Mouse (Mus musculus): ENCODE results near the gene Mical2. TPM values are rescaled to one million over a fixed set of nuclear protein-coding genes. Genes with fewer than 3 reads are reported as not detected.

The Mical2 gene
- polyA plus RNA-seq, 1 experiment: 20.7 TPM

DNA sequence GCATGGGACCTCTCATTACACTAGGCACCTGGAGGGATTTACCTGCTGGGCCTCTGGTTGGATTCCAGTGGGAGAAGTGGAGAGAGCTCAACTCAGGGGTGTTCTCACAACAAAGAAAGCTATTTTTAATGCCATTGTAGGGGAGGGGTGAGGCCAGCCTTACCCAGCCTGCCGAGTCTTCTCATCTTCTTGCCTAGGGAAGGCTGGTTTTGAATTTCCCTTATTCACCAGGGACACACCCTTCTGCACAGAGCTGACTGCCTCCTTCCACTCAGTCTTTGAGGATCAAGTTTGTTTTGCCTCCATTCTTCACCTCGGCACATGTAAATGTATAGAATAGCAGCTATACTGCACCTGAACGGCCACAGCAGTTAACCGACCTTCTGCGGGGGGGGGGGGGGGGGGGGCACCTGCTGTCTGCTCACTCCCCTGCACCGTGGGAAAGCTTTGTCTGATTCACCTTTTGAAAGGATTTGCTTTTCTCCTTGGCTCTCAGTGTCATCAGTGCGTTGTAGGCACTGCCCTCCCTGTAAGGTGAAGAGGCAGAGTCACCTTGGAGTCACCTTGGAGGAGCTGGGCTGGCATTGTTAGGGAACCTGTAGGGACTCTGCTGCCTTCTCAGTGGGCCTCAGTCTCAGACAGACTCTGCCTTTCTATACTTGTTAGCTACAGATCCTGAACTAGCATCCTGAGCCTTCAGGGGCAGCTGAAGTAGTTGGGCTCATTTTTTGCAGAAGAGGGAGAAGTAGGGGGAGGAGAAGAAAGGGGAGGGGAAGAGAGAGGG lies 191.3 kb downstream of the Mical2 start:
- H3K36me3 ChIP-seq (ENCODE audit: control insufficient read depth, insufficient read depth, low read length): no peaks in the 10 kb centered on the region
- WGBS: 32% methylated on average over 7 of the region's 7 CpGs
- H3K27ac ChIP-seq (ENCODE audit: insufficient read depth, low read depth, low read length): no peak overlapping the region
- H3K27me3 ChIP-seq (ENCODE audit: control insufficient read depth, insufficient read depth, low read length): no peaks in the 10 kb centered on the region
- TF ChIP-seq POLR2A (IDR thresholded peaks at IDR 0.05; ENCODE audit: low read depth, low read length): no peak
- TF ChIP-seq CTCF (IDR thresholded peaks at IDR 0.05; ENCODE audit: extremely low read depth, insufficient read length, insufficient replicate concordance, low read depth, low read length): no peak
- H3K4me1 ChIP-seq (ENCODE audit: control insufficient read depth, insufficient read depth, insufficient read length, low read length): 0 out of 2 replicates have a peak, but pooled peaks cover 2% of the 10 kb centered on the region
- no peak overlapping the region for H3K4me3 ChIP-seq (ENCODE audit: low read depth, low read length)

DNA sequence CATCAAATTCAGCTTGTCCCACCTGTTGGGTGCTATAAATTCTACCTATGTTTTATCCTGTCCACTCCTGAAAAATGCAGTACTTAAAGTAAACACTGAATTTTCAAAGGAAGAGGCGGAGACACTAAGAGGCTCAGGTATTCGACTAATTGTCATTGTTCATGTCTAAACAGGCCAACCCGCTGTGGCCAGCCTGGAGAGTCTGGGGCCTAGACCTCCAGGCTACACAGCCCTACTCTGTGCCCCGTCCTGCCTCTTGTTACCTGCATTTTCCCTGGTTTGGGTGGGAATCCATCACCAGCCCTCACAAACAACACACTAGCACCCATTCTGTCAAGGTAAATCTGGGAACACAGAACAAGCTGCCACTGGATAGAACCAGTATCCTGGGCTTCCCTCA lies 191.9 kb downstream of the Mical2 start:
- no peak overlapping the region for H3K27ac ChIP-seq (ENCODE audit: insufficient read depth, low read depth, low read length)
- no peak for TF ChIP-seq CTCF (IDR thresholded peaks at IDR 0.05; ENCODE audit: extremely low read depth, insufficient read length, insufficient replicate concordance, low read depth, low read length)
- no peak for TF ChIP-seq POLR2A (IDR thresholded peaks at IDR 0.05; ENCODE audit: low read depth, low read length)
- H3K4me3 ChIP-seq (ENCODE audit: low read depth, low read length): no peak overlapping the region
- H3K27me3 ChIP-seq (ENCODE audit: control insufficient read depth, insufficient read depth, low read length): no peaks in the 10 kb centered on the region
- 0 out of 2 replicates have a peak, but pooled peaks cover 2% of the 10 kb centered on the region for H3K4me1 ChIP-seq (ENCODE audit: control insufficient read depth, insufficient read depth, insufficient read length, low read length)
- H3K36me3 ChIP-seq (ENCODE audit: control insufficient read depth, insufficient read depth, low read length): no peaks in the 10 kb centered on the region
- WGBS: 81% methylated on average over 4 of the region's 4 CpGs

DNA sequence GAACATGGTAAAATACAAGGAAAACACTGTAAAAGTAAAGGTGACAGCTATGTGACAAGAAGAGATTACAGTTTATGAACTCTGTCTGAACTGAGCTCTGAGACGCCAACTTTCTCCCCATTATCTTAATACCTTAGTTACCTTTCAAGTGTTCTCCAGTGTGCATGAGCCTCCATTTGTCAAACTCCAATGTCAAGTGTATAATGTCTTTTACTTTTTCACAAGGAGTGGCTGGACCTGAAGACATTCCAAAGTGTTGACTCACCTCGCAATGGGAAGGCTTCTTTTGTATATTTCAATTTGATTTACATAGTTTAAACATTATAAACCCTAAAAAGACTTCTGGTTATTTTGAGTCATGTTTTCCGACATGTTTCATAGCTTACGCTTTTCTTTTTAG lies 197.8 kb downstream of the Mical2 start:
- Histone ChIP-seq H3K36me3 (ENCODE audit: control insufficient read depth, insufficient read depth, low read length) (no peaks in the 10 kb centered on the region), H3K4me1 (ENCODE audit: control insufficient read depth, insufficient read depth, insufficient read length, low read length) (no peaks in the 10 kb centered on the region), H3K27ac (ENCODE audit: insufficient read depth, low read depth, low read length) (no peak overlapping the region), H3K27me3 (ENCODE audit: control insufficient read depth, insufficient read depth, low read length) (no peaks in the 10 kb centered on the region), H3K4me3 (ENCODE audit: low read depth, low read length) (no peak overlapping the region)
- no peak for TF ChIP-seq POLR2A (IDR thresholded peaks at IDR 0.05; ENCODE audit: low read depth, low read length)
- TF ChIP-seq CTCF (IDR thresholded peaks at IDR 0.05; ENCODE audit: extremely low read depth, insufficient read length, insufficient replicate concordance, low read depth, low read length): no peak
- WGBS: 90% methylated on average over 4 of the region's 4 CpGs

DNA sequence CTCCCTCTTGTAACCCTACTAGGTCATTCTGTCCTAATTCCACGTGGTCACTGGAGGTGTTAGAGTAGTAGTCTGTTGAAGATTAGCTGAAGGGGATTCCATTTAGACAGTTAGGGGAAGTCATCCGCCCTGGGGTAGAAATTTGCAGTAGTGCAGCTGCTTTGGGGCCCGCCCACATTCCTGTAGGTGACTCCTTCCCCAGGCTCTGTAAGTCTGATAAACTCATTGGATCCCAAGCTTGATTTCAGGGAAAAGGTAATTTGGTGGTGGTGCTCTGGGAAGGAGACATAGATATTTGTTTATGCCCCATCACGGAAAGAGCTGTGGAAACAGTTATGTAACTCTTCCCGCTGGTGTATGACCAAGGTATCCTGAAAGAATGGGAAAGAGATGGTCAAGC lies 201.2 kb downstream of the Mical2 start:
- TF ChIP-seq CTCF (IDR thresholded peaks at IDR 0.05; ENCODE audit: extremely low read depth, insufficient read length, insufficient replicate concordance, low read depth, low read length) (no peak), POLR2A (IDR thresholded peaks at IDR 0.05; ENCODE audit: low read depth, low read length) (no peak)
- H3K36me3 ChIP-seq (ENCODE audit: control insufficient read depth, insufficient read depth, low read length): no peaks in the 10 kb centered on the region
- no peak overlapping the region for H3K4me3 ChIP-seq (ENCODE audit: low read depth, low read length)
- no peaks in the 10 kb centered on the region for H3K27me3 ChIP-seq (ENCODE audit: control insufficient read depth, insufficient read depth, low read length)
- no peaks in the 10 kb centered on the region for H3K4me1 ChIP-seq (ENCODE audit: control insufficient read depth, insufficient read depth, insufficient read length, low read length)
- 50% methylated on average over 5 of the region's 5 CpGs for WGBS
- H3K27ac ChIP-seq (ENCODE audit: insufficient read depth, low read depth, low read length): peak overlapping the region; percentile 88

DNA sequence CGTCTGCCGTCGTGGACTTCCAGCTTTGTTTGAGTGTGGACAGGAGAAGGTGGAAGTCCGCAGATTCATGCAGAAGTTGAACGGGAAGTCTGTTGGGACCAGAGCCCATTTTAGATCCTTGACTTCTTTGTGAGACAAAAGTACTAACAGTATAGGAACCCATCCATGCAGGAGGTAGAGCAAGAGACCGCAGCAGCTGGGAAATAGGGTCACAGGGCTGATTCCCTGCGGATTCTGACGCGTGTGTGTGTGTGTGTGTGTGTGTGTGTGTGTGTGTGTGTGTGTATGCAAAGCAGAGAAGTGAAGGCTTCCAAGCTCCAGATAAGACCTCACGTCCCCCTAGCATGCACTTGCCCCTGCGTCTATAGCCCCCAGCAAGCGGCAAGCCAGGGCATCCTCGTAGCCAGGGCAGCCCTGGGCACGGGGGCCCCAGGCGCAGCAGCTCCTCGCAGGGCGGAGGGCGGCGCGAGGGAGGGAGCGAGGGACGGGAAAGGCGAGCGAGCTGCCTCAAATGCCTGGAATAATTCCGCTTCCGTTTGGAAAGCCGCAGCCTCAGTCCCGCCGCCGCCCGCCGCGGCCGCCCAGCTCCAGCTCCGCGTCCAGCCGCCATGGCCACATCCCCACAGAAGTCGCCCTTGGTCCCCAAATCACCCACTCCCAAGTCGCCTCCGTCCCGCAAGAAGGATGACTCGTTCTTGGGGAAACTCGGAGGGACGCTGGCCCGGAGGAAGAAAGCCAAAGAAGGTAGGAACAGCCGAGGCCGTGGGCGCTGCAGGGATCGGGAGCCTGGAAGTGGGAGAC lies 201.9 kb downstream of the Mical2 start, which contains the start of gene Parva:
Gene Parva, plus strand, starts transcription at position 149 of the 801 bp plus-strand sequence.
- WGBS: 2% methylated on average over 49 of the region's 49 CpGs
- TF ChIP-seq POLR2A (IDR thresholded peaks at IDR 0.05; ENCODE audit: low read depth, low read length) (no peak; the same call in 1 of the 2 replicates), CTCF (IDR thresholded peaks at IDR 0.05; ENCODE audit: extremely low read depth, insufficient read length, insufficient replicate concordance, low read depth, low read length) (no peak)
- H3K4me3 ChIP-seq (ENCODE audit: low read depth, low read length): peak within 1 kb of the TSS; percentile 88
- no peaks in the 10 kb centered on the region for H3K27me3 ChIP-seq (ENCODE audit: control insufficient read depth, insufficient read depth, low read length)
- no peaks in the 10 kb centered on the region for H3K4me1 ChIP-seq (ENCODE audit: control insufficient read depth, insufficient read depth, insufficient read length, low read length)
- no peaks in the 10 kb centered on the region for H3K36me3 ChIP-seq (ENCODE audit: control insufficient read depth, insufficient read depth, low read length)
- H3K27ac ChIP-seq (ENCODE audit: insufficient read depth, low read depth, low read length): peak within 1 kb of the TSS; percentile 88

DNA sequence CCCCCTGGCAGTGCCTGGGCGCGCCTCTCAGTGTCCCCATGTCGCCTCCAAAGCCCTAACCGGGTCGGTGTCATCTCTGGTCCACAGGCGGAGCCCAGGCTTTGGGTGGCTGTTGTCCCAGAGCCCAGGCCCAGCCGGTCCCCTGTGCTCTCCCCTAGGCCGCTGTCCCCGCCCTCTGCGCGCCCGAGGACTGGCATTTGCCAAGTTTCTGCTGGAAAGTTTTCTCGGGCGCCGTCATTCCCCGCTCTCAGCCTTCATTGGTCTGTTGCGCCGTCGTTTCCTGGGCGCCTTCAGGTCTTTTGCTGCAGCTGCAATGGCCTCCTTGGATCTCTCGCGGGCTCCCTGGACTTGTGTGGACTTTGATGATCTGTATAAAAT lies 202.5 kb downstream of the Mical2 start:
- H3K4me1 ChIP-seq (ENCODE audit: control insufficient read depth, insufficient read depth, insufficient read length, low read length): no peaks in the 10 kb centered on the region
- H3K36me3 ChIP-seq (ENCODE audit: control insufficient read depth, insufficient read depth, low read length): no peaks in the 10 kb centered on the region
- WGBS: 2% methylated on average over 22 of the region's 22 CpGs

DNA sequence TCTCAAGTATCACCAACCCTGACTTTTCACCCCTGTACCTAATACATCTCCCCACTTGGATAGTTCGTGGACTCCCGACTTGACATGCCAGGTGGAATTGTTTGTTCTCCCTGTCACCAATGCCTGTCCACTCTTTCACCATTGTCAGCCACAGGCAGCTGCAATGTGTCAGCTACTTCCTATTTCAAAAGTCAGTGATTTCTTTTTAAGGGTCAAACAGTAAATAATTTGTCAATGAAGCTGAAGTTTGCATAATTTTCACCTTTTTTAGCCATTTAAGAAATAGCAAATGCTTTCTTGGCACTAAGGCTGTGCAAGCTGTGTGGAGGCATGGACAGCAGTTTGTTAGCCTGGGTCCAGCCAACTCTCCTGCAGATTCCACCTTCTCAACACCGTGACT lies 214.2 kb downstream of the Mical2 start:
- Histone ChIP-seq H3K4me1 (ENCODE audit: control insufficient read depth, insufficient read depth, insufficient read length, low read length) (peaks cover 8% of the 10 kb centered on the region), H3K4me3 (ENCODE audit: low read depth, low read length) (no peak overlapping the region), H3K27ac (ENCODE audit: insufficient read depth, low read depth, low read length) (no peak overlapping the region), H3K36me3 (ENCODE audit: control insufficient read depth, insufficient read depth, low read length) (no peaks in the 10 kb centered on the region), H3K27me3 (ENCODE audit: control insufficient read depth, insufficient read depth, low read length) (no peaks in the 10 kb centered on the region)
- TF ChIP-seq CTCF (IDR thresholded peaks at IDR 0.05; ENCODE audit: extremely low read depth, insufficient read length, insufficient replicate concordance, low read depth, low read length): no peak
- TF ChIP-seq POLR2A (IDR thresholded peaks at IDR 0.05; ENCODE audit: low read depth, low read length): no peak
- 57% methylated on average over 3 of the region's 3 CpGs for WGBS

More for the DNA sequence above, 202.5 kb downstream of the Mical2 start:
- H3K4me3 ChIP-seq (ENCODE audit: low read depth, low read length): peak overlapping the region; percentile 88
- H3K27me3 ChIP-seq (ENCODE audit: control insufficient read depth, insufficient read depth, low read length): no peaks in the 10 kb centered on the region
- TF ChIP-seq POLR2A (IDR thresholded peaks at IDR 0.05; ENCODE audit: low read depth, low read length) (peak; percentile 63; the same call in 1 of the 2 replicates), CTCF (IDR thresholded peaks at IDR 0.05; ENCODE audit: extremely low read depth, insufficient read length, insufficient replicate concordance, low read depth, low read length) (no peak)
- peak overlapping the region; percentile 88 for H3K27ac ChIP-seq (ENCODE audit: insufficient read depth, low read depth, low read length)
